Mouse (Mus musculus): ENCODE data around the gene Svop.

GRCm38 (mm10) chr5:114007753-114008453 lies 83.5 kb downstream of the Svop start:
- no peak for TF ChIP-seq POLR2A (IDR thresholded peaks at IDR 0.05; ENCODE audit: low read depth, low read length)
- TF ChIP-seq CTCF (IDR thresholded peaks at IDR 0.05; ENCODE audit: extremely low read depth, insufficient read depth, insufficient read length, insufficient replicate concordance), result no peak
